Mouse (Mus musculus) intestine, embryonic 14.5 days (tissue): Measurements from ENCODE around the gene Rab21. TPM values are rescaled to one million over a fixed set of nuclear protein-coding genes. Genes with fewer than 3 reads are reported as not detected.

Experiments used
- ATAC-seq: fragments of 200-750 bp; cut with Nextera tagmentation; replicated peaks from 2 replicates; pipeline ENCODE4 v1.8.0; 2017; ENCODE audit warnings: low read depth, moderate number of reproducible peaks, moderate TSS enrichment, moderate library complexity; ENCODE audit not compliant: low FRiP score, low TSS enrichment
- DNase-seq: peaks from one replicate; pipeline ENCODE4 v3.0.0-alpha.2; 2018; ENCODE audit warnings: low spot score
- H3K27ac ChIP-seq: fragments of 300-500 bp; sonication (generic); 2 replicates; pipeline ENCODE4 v1.5.1; 2014; ENCODE audit warnings: low read depth, mild to moderate bottlenecking, control low read depth
- H3K27me3 ChIP-seq: fragments of 300-500 bp; sonication (generic); replicated peaks from 2 replicates; pipeline ENCODE4 v1.6.1; 2014; ENCODE audit warnings: low read length, control low read depth; ENCODE audit not compliant: control insufficient read depth, insufficient read depth
- H3K36me3 ChIP-seq: fragments of 300-500 bp; sonication (generic); 2 replicates; pipeline ENCODE4 v1.6.1; 2014; ENCODE audit warnings: low read length, control low read depth; ENCODE audit not compliant: control insufficient read depth, insufficient read depth
- H3K4me1 ChIP-seq: fragments of 300-500 bp; sonication (generic); replicated peaks from 2 replicates; pipeline ENCODE4 v1.6.1; 2014; ENCODE audit warnings: low read length, control low read depth, mixed read lengths; ENCODE audit not compliant: control insufficient read depth, insufficient read depth
- H3K4me2 ChIP-seq: fragments of 300-500 bp; sonication (generic); 2 replicates; pipeline ENCODE4 v1.6.1; 2014; ENCODE audit warnings: low read length
- H3K4me3 ChIP-seq: fragments of 300-500 bp; sonication (generic); 2 replicates; pipeline ENCODE4 v1.5.1; 2014; ENCODE audit warnings: low read depth, low read length, control low read depth, mixed read lengths
- H3K9ac ChIP-seq: fragments of 300-500 bp; sonication (generic); 2 replicates; pipeline ENCODE4 v1.6.1; 2014; ENCODE audit warnings: mild to moderate bottlenecking, low read length
- H3K9me3 ChIP-seq: fragments of 300-500 bp; sonication (generic); 2 replicates; pipeline ENCODE4 v1.6.1; 2016; ENCODE audit warnings: low read length, control low read depth; ENCODE audit not compliant: control insufficient read depth
- WGBS: fragments of 180-500 bp; shearing (Covaris S2); extraction: QIAGEN DNeasy Blood & Tissue Kit; methylation state at CpG from one replicate; pipeline ENCODE4 v1.1.7; 2014; 5-methylcytosine and 5-hydroxymethylcytosine counted together
- polyA plus RNA-seq: library from polyadenylated mRNA; unstranded; fragments of >200 nt; fragmentation: Nextera tagmentation; extraction: Ambion mirVana; gene quantifications from 2 replicates; pipeline ENCODE4 v1.2.1, GENCODE M21; 2014

Gene Rab21
- polyA plus RNA-seq, 1 experiment from 2014 or later = 7.5 TPM

GRCm38 (mm10) chr10:115307331-115307875, 8.0 kb downstream of the Rab21 start:
- WGBS = 84% methylated on average over 7 of the region's 7 CpGs
- no peak overlapping the region for H3K9ac ChIP-seq
- no peak for ATAC-seq
- no peak overlapping the region for H3K27ac ChIP-seq
- no peak overlapping the region for H3K4me3 ChIP-seq
- H3K9me3 ChIP-seq = no peaks in the 10 kb centered on the region
- H3K36me3 ChIP-seq = no peaks in the 10 kb centered on the region
- H3K4me1 ChIP-seq = peaks cover 7% of the 10 kb centered on the region; the same call in 1 of the 2 replicates
- H3K4me2 ChIP-seq = no peak overlapping the region
- peak; percentile 28 for DNase-seq
- H3K27me3 ChIP-seq = no peaks in the 10 kb centered on the region

- 87% methylated on average over 4 of the region's 4 CpGs for WGBS
- peaks cover 53% of the 10 kb centered on the region for H3K36me3 ChIP-seq
- no peak for ATAC-seq
These were observed 16.7 kb downstream of the Rab21 start for GRCm38 (mm10) chr10:115298683-115299082.

GRCm38 (mm10) chr10:115297582-115297981, 17.8 kb downstream of the Rab21 start:
- Histone ChIP-seq H3K9me3 (no peaks in the 10 kb centered on the region), H3K4me1 (no peaks in the 10 kb centered on the region), H3K27ac (no peak overlapping the region), H3K36me3 (peaks cover 64% of the 10 kb centered on the region), H3K9ac (no peak overlapping the region), H3K27me3 (no peaks in the 10 kb centered on the region), H3K4me3 (no peak overlapping the region), H3K4me2 (no peak overlapping the region)
- DNase-seq (no peak), ATAC-seq (no peak)
- WGBS = 89% methylated on average over 5 of the region's 5 CpGs

More at GRCm38 (mm10) chr10:115298683-115299082, 16.7 kb downstream of the Rab21 start:
- Histone ChIP-seq H3K27me3 (no peaks in the 10 kb centered on the region), H3K9me3 (no peaks in the 10 kb centered on the region), H3K4me2 (no peak overlapping the region), H3K9ac (no peak overlapping the region), H3K4me3 (no peak overlapping the region), H3K4me1 (no peaks in the 10 kb centered on the region), H3K27ac (no peak overlapping the region)
- DNase-seq = no peak

- no peaks in the 10 kb centered on the region for H3K9me3 ChIP-seq
- no peak overlapping the region for H3K9ac ChIP-seq
- H3K4me1 ChIP-seq = no peaks in the 10 kb centered on the region
- 74% methylated on average over 9 of the region's 9 CpGs for WGBS
- DNase-seq (peak; percentile 49), ATAC-seq (no peak)
- H3K4me3 ChIP-seq = no peak overlapping the region
- H3K4me2 ChIP-seq = no peak overlapping the region
- H3K27me3 ChIP-seq = no peaks in the 10 kb centered on the region
- peaks cover 72% of the 10 kb centered on the region for H3K36me3 ChIP-seq
- H3K27ac ChIP-seq = no peak overlapping the region
These were observed 18.9 kb downstream of the Rab21 start for GRCm38 (mm10) chr10:115296401-115296935.

DNA sequence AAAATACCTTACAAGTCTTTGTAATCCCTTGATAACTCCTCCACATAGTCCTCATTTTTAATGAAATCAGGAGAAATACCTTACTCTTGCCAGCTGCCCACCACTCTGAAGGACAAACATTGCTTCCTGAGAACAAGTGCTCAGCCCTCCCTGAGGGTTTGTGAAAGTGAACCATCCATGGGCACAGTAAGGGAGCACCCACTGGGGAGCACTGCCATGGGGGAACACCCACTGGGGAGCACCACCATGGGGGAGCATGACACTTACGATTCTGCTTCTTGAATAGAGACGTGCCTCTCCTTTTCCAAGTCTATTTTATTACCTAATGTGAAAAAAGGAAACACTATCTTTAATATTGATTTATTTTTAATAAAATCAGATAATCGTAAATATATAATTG, 20.2 kb downstream of the Rab21 start:
- no peak overlapping the region for H3K9ac ChIP-seq
- no peak overlapping the region for H3K27ac ChIP-seq
- DNase-seq = peak; percentile 41
- peaks cover 71% of the 10 kb centered on the region for H3K36me3 ChIP-seq
- no peak overlapping the region for H3K4me2 ChIP-seq
- no peak for ATAC-seq
- 97% methylated on average over 3 of the region's 3 CpGs for WGBS
- H3K27me3 ChIP-seq = no peaks in the 10 kb centered on the region
- H3K9me3 ChIP-seq = no peaks in the 10 kb centered on the region
- no peak overlapping the region for H3K4me3 ChIP-seq
- no peaks in the 10 kb centered on the region for H3K4me1 ChIP-seq

GRCm38 (mm10) chr10:115294715-115295114, 20.7 kb downstream of the Rab21 start:
- Histone ChIP-seq H3K36me3 (peaks cover 71% of the 10 kb centered on the region), H3K4me2 (no peak overlapping the region), H3K4me3 (no peak overlapping the region), H3K9me3 (no peaks in the 10 kb centered on the region), H3K27me3 (no peaks in the 10 kb centered on the region), H3K4me1 (no peaks in the 10 kb centered on the region), H3K27ac (no peak overlapping the region), H3K9ac (no peak overlapping the region)
- peak; percentile 13 for DNase-seq
- no peak for ATAC-seq
- WGBS = 96% methylated on average over 7 of the region's 7 CpGs

DNA sequence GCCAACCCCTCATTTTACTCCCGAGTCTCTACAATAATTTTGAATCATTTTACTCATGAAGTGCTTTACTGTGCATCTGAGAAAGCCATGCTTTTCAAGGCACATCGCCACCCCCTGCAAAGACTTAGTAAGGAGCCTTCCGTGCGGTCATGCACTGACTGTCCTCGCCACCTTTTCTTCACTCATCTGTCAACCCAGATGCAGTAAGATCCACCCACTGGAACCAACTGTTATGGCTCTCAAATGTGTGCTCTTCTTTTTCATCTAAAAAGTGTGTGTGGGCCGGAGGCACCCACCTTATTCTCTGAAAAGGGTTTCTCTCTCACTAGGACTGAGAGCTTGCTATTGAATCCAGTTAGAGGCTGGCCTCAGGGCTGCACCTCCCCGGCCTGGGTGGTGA, 21.4 kb downstream of the Rab21 start:
- WGBS = 95% methylated on average over 7 of the region's 7 CpGs
- H3K4me1 ChIP-seq = no peaks in the 10 kb centered on the region
- H3K36me3 ChIP-seq = peaks cover 69% of the 10 kb centered on the region
- H3K4me3 ChIP-seq = no peak overlapping the region
- DNase-seq (peak; percentile 31), ATAC-seq (no peak)
- H3K27ac ChIP-seq = no peak overlapping the region
- H3K27me3 ChIP-seq = no peaks in the 10 kb centered on the region
- no peak overlapping the region for H3K9ac ChIP-seq
- no peak overlapping the region for H3K4me2 ChIP-seq
- H3K9me3 ChIP-seq = no peaks in the 10 kb centered on the region

- WGBS = 93% methylated on average over 9 of the region's 9 CpGs
- Histone ChIP-seq H3K4me2 (no peak overlapping the region), H3K4me1 (no peaks in the 10 kb centered on the region), H3K36me3 (peaks cover 84% of the 10 kb centered on the region), H3K9me3 (no peaks in the 10 kb centered on the region), H3K27me3 (no peaks in the 10 kb centered on the region), H3K9ac (no peak overlapping the region), H3K4me3 (no peak overlapping the region), H3K27ac (no peak overlapping the region)
- ATAC-seq (no peak), DNase-seq (no peak)
These were observed 24.7 kb downstream of the Rab21 start for GRCm38 (mm10) chr10:115290671-115291070.

GRCm38 (mm10) chr10:115288856-115289255, 26.5 kb downstream of the Rab21 start:
- WGBS = 81% methylated on average over 8 of the region's 8 CpGs
- DNase-seq (no peak), ATAC-seq (no peak)

More at GRCm38 (mm10) chr10:115288856-115289255, 26.5 kb downstream of the Rab21 start:
- peaks cover 67% of the 10 kb centered on the region for H3K36me3 ChIP-seq
- no peaks in the 10 kb centered on the region for H3K4me1 ChIP-seq
- H3K4me3 ChIP-seq = no peak overlapping the region
- H3K9me3 ChIP-seq = no peaks in the 10 kb centered on the region
- no peak overlapping the region for H3K4me2 ChIP-seq
- H3K27ac ChIP-seq = no peak overlapping the region
- H3K9ac ChIP-seq = no peak overlapping the region
- H3K27me3 ChIP-seq = no peaks in the 10 kb centered on the region
